Mouse (Mus musculus): Measurements from ENCODE around the gene Cldn13. TPM values are rescaled to one million over a fixed set of nuclear protein-coding genes. Genes with fewer than 3 reads are reported as not detected.

The Cldn13 gene
- polyA plus RNA-seq, 1 experiment from 2014 or later: 0.70 TPM

GRCm38 (mm10) chr5:134926726-134927125 lies 11.4 kb upstream of the Cldn13 start:
- Histone ChIP-seq H3K36me3 (ENCODE audit: control insufficient read depth, insufficient read depth) (no peaks in the 10 kb centered on the region), H3K27ac (ENCODE audit: low read length) (no peak overlapping the region), H3K9ac (ENCODE audit: low read length) (no peak overlapping the region), H3K9me3 (replicated peaks; ENCODE audit: control insufficient read depth, low read length) (no peaks in the 10 kb centered on the region), H3K4me3 (ENCODE audit: low read length) (no peak overlapping the region), H3K4me2 (ENCODE audit: low read depth, low read length) (no peak overlapping the region), H3K27me3 (ENCODE audit: control insufficient read depth, insufficient read depth, low read length) (no peaks in the 10 kb centered on the region), H3K4me1 (ENCODE audit: control insufficient read depth, insufficient read depth, low read length) (no peaks in the 10 kb centered on the region)
- ATAC-seq (replicated peaks; ENCODE audit: extremely low read depth, insufficient read depth, low FRiP score): no peak
- WGBS: 73% methylated on average over 4 of the region's 4 CpGs

- ATAC-seq (replicated peaks; ENCODE audit: extremely low read depth, insufficient read depth, low FRiP score): no peak
- Histone ChIP-seq H3K9ac (ENCODE audit: low read length) (no peak overlapping the region), H3K27me3 (ENCODE audit: control insufficient read depth, insufficient read depth, low read length) (no peaks in the 10 kb centered on the region), H3K27ac (ENCODE audit: low read length) (no peak overlapping the region), H3K4me1 (ENCODE audit: control insufficient read depth, insufficient read depth, low read length) (no peaks in the 10 kb centered on the region), H3K36me3 (ENCODE audit: control insufficient read depth, insufficient read depth) (no peaks in the 10 kb centered on the region), H3K9me3 (replicated peaks; ENCODE audit: control insufficient read depth, low read length) (no peaks in the 10 kb centered on the region), H3K4me2 (ENCODE audit: low read depth, low read length) (no peak overlapping the region), H3K4me3 (ENCODE audit: low read length) (no peak overlapping the region)
- WGBS: 63% methylated on average over 6 of the region's 6 CpGs
Observed at GRCm38 (mm10) chr5:134923141-134923540, 7.8 kb upstream of the Cldn13 start.

DNA sequence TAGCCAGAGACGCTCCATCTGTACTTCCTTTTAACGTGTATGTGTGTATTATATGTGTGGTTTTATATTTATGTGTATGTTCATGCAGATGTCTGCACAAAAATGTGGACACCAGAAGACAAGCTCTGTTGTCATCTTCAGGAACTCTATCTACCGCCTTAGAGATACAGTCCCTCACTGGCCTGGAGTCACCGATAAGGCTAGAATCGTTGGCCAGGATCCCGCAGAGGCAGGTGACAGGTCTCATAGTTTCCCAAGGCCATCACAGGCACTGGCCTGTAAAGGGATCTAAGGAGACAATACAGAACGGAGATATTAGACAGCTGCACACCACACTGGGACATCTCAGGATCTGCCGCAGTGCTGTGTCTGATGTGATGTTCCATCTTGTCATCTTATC lies 5.8 kb upstream of the Cldn13 start:
- H3K36me3 ChIP-seq (ENCODE audit: control insufficient read depth, insufficient read depth): no peaks in the 10 kb centered on the region
- 79% methylated on average over 8 of the region's 8 CpGs for WGBS
- ATAC-seq (replicated peaks; ENCODE audit: extremely low read depth, insufficient read depth, low FRiP score): no peak

DNA sequence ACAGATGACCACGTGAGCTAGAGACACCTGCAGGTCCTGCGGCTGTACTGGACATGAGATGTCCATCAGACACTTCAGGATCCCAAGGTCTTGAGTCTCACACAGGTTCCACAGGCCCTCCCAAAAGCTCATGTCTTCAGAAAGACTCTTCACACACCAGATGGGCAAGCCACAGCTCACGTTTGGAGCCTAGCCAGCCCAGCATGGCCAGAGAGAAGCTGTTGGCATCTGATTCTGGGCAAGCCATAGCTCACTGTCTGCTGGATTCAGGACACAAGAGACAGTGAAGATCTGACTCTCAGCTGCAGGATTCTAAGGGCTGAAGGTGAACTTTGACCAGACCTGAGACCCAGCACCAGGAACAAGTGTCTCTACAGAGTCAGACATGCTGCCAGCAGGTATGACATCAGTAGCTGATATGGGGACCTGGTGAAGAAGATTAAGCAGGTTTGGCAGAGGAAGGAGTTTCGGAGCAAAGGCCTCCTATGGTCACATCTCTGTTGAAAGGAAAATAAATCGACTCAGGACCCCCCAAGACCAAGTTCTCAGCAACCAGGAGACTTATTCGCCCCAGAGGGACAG lies 4.9 kb upstream of the Cldn13 start:
- Histone ChIP-seq H3K4me2 (ENCODE audit: low read depth, low read length) (no peak overlapping the region), H3K4me3 (ENCODE audit: low read length) (no peak overlapping the region), H3K36me3 (ENCODE audit: control insufficient read depth, insufficient read depth) (no peaks in the 10 kb centered on the region), H3K27ac (ENCODE audit: low read length) (no peak overlapping the region), H3K9me3 (replicated peaks; ENCODE audit: control insufficient read depth, low read length) (peaks cover 3% of the 10 kb centered on the region), H3K4me1 (ENCODE audit: control insufficient read depth, insufficient read depth, low read length) (no peaks in the 10 kb centered on the region), H3K27me3 (ENCODE audit: control insufficient read depth, insufficient read depth, low read length) (no peaks in the 10 kb centered on the region), H3K9ac (ENCODE audit: low read length) (no peak overlapping the region)
- ATAC-seq (replicated peaks; ENCODE audit: extremely low read depth, insufficient read depth, low FRiP score): no peak
- WGBS: 72% methylated on average over 6 of the region's 6 CpGs

More for the DNA sequence above, 5.8 kb upstream of the Cldn13 start:
- Histone ChIP-seq H3K4me1 (ENCODE audit: control insufficient read depth, insufficient read depth, low read length) (no peaks in the 10 kb centered on the region), H3K27ac (ENCODE audit: low read length) (no peak overlapping the region), H3K9me3 (replicated peaks; ENCODE audit: control insufficient read depth, low read length) (peaks cover 3% of the 10 kb centered on the region), H3K27me3 (ENCODE audit: control insufficient read depth, insufficient read depth, low read length) (no peaks in the 10 kb centered on the region), H3K4me3 (ENCODE audit: low read length) (no peak overlapping the region), H3K4me2 (ENCODE audit: low read depth, low read length) (no peak overlapping the region), H3K9ac (ENCODE audit: low read length) (no peak overlapping the region)

GRCm38 (mm10) chr5:134919097-134919496 lies 3.8 kb upstream of the Cldn13 start:
- H3K27ac ChIP-seq (ENCODE audit: low read length): no peak overlapping the region
- ATAC-seq (replicated peaks; ENCODE audit: extremely low read depth, insufficient read depth, low FRiP score): no peak
- 46% methylated on average over 3 of the region's 3 CpGs for WGBS
- no peaks in the 10 kb centered on the region for H3K27me3 ChIP-seq (ENCODE audit: control insufficient read depth, insufficient read depth, low read length)
- no peaks in the 10 kb centered on the region for H3K36me3 ChIP-seq (ENCODE audit: control insufficient read depth, insufficient read depth)
- H3K9ac ChIP-seq (ENCODE audit: low read length): no peak overlapping the region
- H3K4me3 ChIP-seq (ENCODE audit: low read length): no peak overlapping the region
- H3K9me3 ChIP-seq (replicated peaks; ENCODE audit: control insufficient read depth, low read length): peaks cover 3% of the 10 kb centered on the region
- H3K4me2 ChIP-seq (ENCODE audit: low read depth, low read length): no peak overlapping the region
- no peaks in the 10 kb centered on the region for H3K4me1 ChIP-seq (ENCODE audit: control insufficient read depth, insufficient read depth, low read length)

GRCm38 (mm10) chr5:134918071-134918832 lies 2.9 kb upstream of the Cldn13 start:
- ATAC-seq (replicated peaks; ENCODE audit: extremely low read depth, insufficient read depth, low FRiP score): no peak
- H3K9ac ChIP-seq (ENCODE audit: low read length): no peak overlapping the region
- no peaks in the 10 kb centered on the region for H3K4me1 ChIP-seq (ENCODE audit: control insufficient read depth, insufficient read depth, low read length)
- H3K27me3 ChIP-seq (ENCODE audit: control insufficient read depth, insufficient read depth, low read length): no peaks in the 10 kb centered on the region
- H3K36me3 ChIP-seq (ENCODE audit: control insufficient read depth, insufficient read depth): no peaks in the 10 kb centered on the region
- H3K4me3 ChIP-seq (ENCODE audit: low read length): no peak overlapping the region
- H3K4me2 ChIP-seq (ENCODE audit: low read depth, low read length): no peak overlapping the region
- 48% methylated on average over 16 of the region's 16 CpGs for whole genome bisulfite sequencing
- no peak overlapping the region for H3K27ac ChIP-seq (ENCODE audit: low read length)
- peaks cover 3% of the 10 kb centered on the region for H3K9me3 ChIP-seq (replicated peaks; ENCODE audit: control insufficient read depth, low read length)

GRCm38 (mm10) chr5:134914510-134914909 lies 816 bp downstream of the Cldn13 start:
- ATAC-seq (replicated peaks; ENCODE audit: extremely low read depth, insufficient read depth, low FRiP score): no peak
- Histone ChIP-seq H3K9ac (ENCODE audit: low read length) (no peak overlapping the region), H3K27ac (ENCODE audit: low read length) (no peak overlapping the region), H3K36me3 (ENCODE audit: control insufficient read depth, insufficient read depth) (no peaks in the 10 kb centered on the region), H3K9me3 (replicated peaks; ENCODE audit: control insufficient read depth, low read length) (peaks cover 6% of the 10 kb centered on the region), H3K27me3 (ENCODE audit: control insufficient read depth, insufficient read depth, low read length) (no peaks in the 10 kb centered on the region), H3K4me2 (ENCODE audit: low read depth, low read length) (no peak overlapping the region), H3K4me1 (ENCODE audit: control insufficient read depth, insufficient read depth, low read length) (no peaks in the 10 kb centered on the region), H3K4me3 (ENCODE audit: low read length) (no peak overlapping the region)
- WGBS: 69% methylated on average over 8 of the region's 8 CpGs

DNA sequence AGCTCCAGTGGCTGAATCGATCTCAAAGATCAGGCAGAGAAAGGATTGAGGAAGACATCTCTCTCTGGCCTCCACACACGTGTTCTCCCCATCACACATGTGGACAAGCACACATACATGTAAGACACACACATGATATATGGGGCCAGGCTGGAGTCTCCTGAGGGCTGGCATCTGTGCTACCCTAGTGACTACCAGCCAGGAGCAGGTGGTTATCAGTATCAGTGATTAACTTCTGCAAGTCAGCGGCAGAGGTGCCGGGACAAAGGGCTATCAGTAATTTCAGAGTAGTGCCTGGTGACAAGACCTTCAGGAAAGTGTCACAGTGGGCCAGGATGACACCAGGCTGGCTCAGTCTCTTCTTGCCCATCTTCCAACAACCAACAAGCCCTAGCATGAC lies 1.6 kb downstream of the Cldn13 start:
- no peaks in the 10 kb centered on the region for H3K4me1 ChIP-seq (ENCODE audit: control insufficient read depth, insufficient read depth, low read length)
- no peaks in the 10 kb centered on the region for H3K27me3 ChIP-seq (ENCODE audit: control insufficient read depth, insufficient read depth, low read length)
- H3K4me2 ChIP-seq (ENCODE audit: low read depth, low read length): no peak overlapping the region
- H3K27ac ChIP-seq (ENCODE audit: low read length): no peak overlapping the region
- no peak overlapping the region for H3K9ac ChIP-seq (ENCODE audit: low read length)
- no peaks in the 10 kb centered on the region for H3K36me3 ChIP-seq (ENCODE audit: control insufficient read depth, insufficient read depth)
- WGBS: 53% methylated on average over 4 of the region's 4 CpGs
- H3K9me3 ChIP-seq (replicated peaks; ENCODE audit: control insufficient read depth, low read length): peaks cover 6% of the 10 kb centered on the region
- no peak for ATAC-seq (replicated peaks; ENCODE audit: extremely low read depth, insufficient read depth, low FRiP score)
- no peak overlapping the region for H3K4me3 ChIP-seq (ENCODE audit: low read length)

DNA sequence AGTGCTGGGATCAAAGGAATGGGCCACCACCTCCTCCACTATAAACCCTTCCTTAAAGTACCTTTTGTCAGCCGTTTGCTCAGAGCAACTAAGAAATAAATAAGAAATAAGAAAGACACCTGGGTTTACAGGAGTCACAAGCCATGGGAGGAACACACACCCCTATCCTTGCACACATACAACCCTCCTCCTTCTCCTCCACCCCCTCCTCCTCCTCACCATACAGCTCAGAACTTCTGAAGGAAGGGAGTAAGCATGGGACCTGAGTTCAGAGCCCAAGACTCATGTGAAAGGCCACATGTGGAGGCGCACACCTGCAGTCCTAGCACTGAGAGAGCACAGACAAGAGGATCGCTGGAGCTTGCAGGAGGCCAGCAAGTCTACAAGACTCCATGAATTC lies 2.0 kb downstream of the Cldn13 start:
- H3K9ac ChIP-seq (ENCODE audit: low read length): no peak overlapping the region
- 76% methylated on average over 3 of the region's 3 CpGs for WGBS
- no peaks in the 10 kb centered on the region for H3K27me3 ChIP-seq (ENCODE audit: control insufficient read depth, insufficient read depth, low read length)
- no peaks in the 10 kb centered on the region for H3K36me3 ChIP-seq (ENCODE audit: control insufficient read depth, insufficient read depth)
- no peak for ATAC-seq (replicated peaks; ENCODE audit: extremely low read depth, insufficient read depth, low FRiP score)
- H3K9me3 ChIP-seq (replicated peaks; ENCODE audit: control insufficient read depth, low read length): peaks cover 6% of the 10 kb centered on the region
- no peak overlapping the region for H3K27ac ChIP-seq (ENCODE audit: low read length)
- H3K4me1 ChIP-seq (ENCODE audit: control insufficient read depth, insufficient read depth, low read length): no peaks in the 10 kb centered on the region
- no peak overlapping the region for H3K4me2 ChIP-seq (ENCODE audit: low read depth, low read length)
- no peak overlapping the region for H3K4me3 ChIP-seq (ENCODE audit: low read length)

Measured in heart, embryonic 16.5 days (tissue).